Mouse (Mus musculus) testis, postnatal 14 days (tissue): ENCODE results near the gene Ptrh1.

Experiments used
- DNase-seq: peaks from one replicate; pipeline ENCODE4 v3.0.0; 2021; ENCODE audit warnings: low spot score

The Ptrh1 gene

GRCm38 (mm10) chr2:32798251-32798962 lies 22.8 kb downstream of the Ptrh1 start:
- no peak for DNase-seq

GRCm38 (mm10) chr2:32808816-32809566 lies 33.4 kb downstream of the Ptrh1 start:
- DNase-seq = no peak

GRCm38 (mm10) chr2:32811959-32812358 lies 36.4 kb downstream of the Ptrh1 start:
- DNase-seq = no peak

- no peak for DNase-seq
Observed at GRCm38 (mm10) chr2:32816497-32816896, 40.9 kb downstream of the Ptrh1 start.

- DNase-seq = no peak
Observed at GRCm38 (mm10) chr2:32816946-32817581, 41.5 kb downstream of the Ptrh1 start.

GRCm38 (mm10) chr2:32817589-32817988 lies 42.0 kb downstream of the Ptrh1 start:
- no peak for DNase-seq

GRCm38 (mm10) chr2:32818208-32818607 lies 42.6 kb downstream of the Ptrh1 start:
- DNase-seq = no peak

- no peak for DNase-seq
Observed at GRCm38 (mm10) chr2:32821041-32821802, 45.6 kb downstream of the Ptrh1 start.

- DNase-seq = no peak
Observed at GRCm38 (mm10) chr2:32822643-32823042, 47.1 kb downstream of the Ptrh1 start.

GRCm38 (mm10) chr2:32823153-32823552 lies 47.6 kb downstream of the Ptrh1 start:
- DNase-seq = no peak

- no peak for DNase-seq
Observed at GRCm38 (mm10) chr2:32823579-32824154, 48.1 kb downstream of the Ptrh1 start.

GRCm38 (mm10) chr2:32824181-32824580 lies 48.6 kb downstream of the Ptrh1 start:
- no peak for DNase-seq

- DNase-seq = no peak
Observed at GRCm38 (mm10) chr2:32824778-32825177, 49.2 kb downstream of the Ptrh1 start.

- DNase-seq = no peak
Observed at GRCm38 (mm10) chr2:32825796-32826195, 50.2 kb downstream of the Ptrh1 start.
